Mouse (Mus musculus) neural tube, embryonic 15.5 days (tissue): Measurements from ENCODE around the gene Zfp677. TPM values are rescaled to one million over a fixed set of nuclear protein-coding genes. Genes with fewer than 3 reads are reported as not detected.
"Not testable (repeated sequence)": the region's sequence is repeated elsewhere in the genome, so short reads cannot be mapped to it uniquely, and the experiment has no call there.

Experiments used
- ATAC-seq: fragments of 200-750 bp; cut with Nextera tagmentation; 2 replicates; pipeline ENCODE4 v1.8.0; 2017; ENCODE audit warnings: mild to moderate bottlenecking, moderate TSS enrichment, moderate library complexity; ENCODE audit not compliant: low FRiP score
- H3K27ac ChIP-seq: fragments of 300-500 bp; sonication (generic); replicated peaks from 2 replicates; pipeline ENCODE4 v1.5.1; 2015; ENCODE audit warnings: mild to moderate bottlenecking, inconsistent platforms
- H3K27me3 ChIP-seq: fragments of 300-500 bp; sonication (generic); replicated peaks from 2 replicates; pipeline ENCODE4 v1.6.1; 2015; ENCODE audit warnings: inconsistent platforms
- H3K36me3 ChIP-seq: fragments of 300-500 bp; sonication (generic); 2 replicates; pipeline ENCODE4 v1.6.1; 2015; ENCODE audit warnings: inconsistent platforms
- H3K4me1 ChIP-seq: fragments of 300-500 bp; sonication (generic); 2 replicates; pipeline ENCODE4 v1.6.1; 2015; ENCODE audit warnings: inconsistent platforms
- H3K4me2 ChIP-seq: fragments of 300-500 bp; sonication (generic); 2 replicates; pipeline ENCODE4 v1.6.1; 2015; ENCODE audit warnings: inconsistent platforms, mild to moderate bottlenecking, moderate library complexity
- H3K4me3 ChIP-seq: fragments of 300-500 bp; sonication (generic); replicated peaks from 2 replicates; pipeline ENCODE4 v1.5.1; 2015; ENCODE audit warnings: mild to moderate bottlenecking, inconsistent platforms
- H3K9ac ChIP-seq: fragments of 300-500 bp; sonication (generic); replicated peaks from 2 replicates; pipeline ENCODE4 v1.6.1; 2015; ENCODE audit warnings: mild to moderate bottlenecking, inconsistent platforms
- H3K9me3 ChIP-seq: fragments of 300-500 bp; sonication (generic); replicated peaks from 2 replicates; pipeline ENCODE4 v1.6.1; 2016; ENCODE audit warnings: inconsistent platforms
- WGBS: fragments of 180-500 bp; shearing (Covaris S2); methylation state at CpG from one replicate; pipeline ENCODE4 v1.1.7; 2015; ENCODE audit warnings: mixed read lengths; 5-methylcytosine and 5-hydroxymethylcytosine counted together
- polyA plus RNA-seq: library from polyadenylated mRNA; unstranded; fragments of >200 nt; fragmentation: Nextera tagmentation; extraction: Ambion mirVana; gene quantifications from 2 replicates; pipeline ENCODE4 v1.2.1, GENCODE M21; 2015

Zfp677 gene
- polyA plus RNA-seq, result 4.7 and 5.5 TPM in 2 replicates

GRCm38 (mm10) chr17:21383391-21384056 lies at the start of gene Zfp677:
Gene Zfp677, plus strand, starts transcription at chr17:21383748.
- WGBS, result 7% methylated on average over 20 of the region's 20 CpGs
- no peaks in the 10 kb centered on the region for H3K27me3 ChIP-seq
- H3K9ac ChIP-seq, result peak within 1 kb of the TSS; percentile 41
- H3K4me3 ChIP-seq, result peak within 1 kb of the TSS; percentile 53
- peak within 1 kb of the TSS; percentile 78 for H3K4me2 ChIP-seq
- peak within 1 kb of the TSS; percentile 72 for H3K27ac ChIP-seq
- H3K36me3 ChIP-seq, result no peaks in the 10 kb centered on the region
- H3K9me3 ChIP-seq, result no peaks in the 10 kb centered on the region
- peaks cover 8% of the 10 kb centered on the region for H3K4me1 ChIP-seq
- peak; percentile 100 for ATAC-seq

GRCm38 (mm10) chr17:21368018-21368417 lies 15.5 kb upstream of the Zfp677 start:
- H3K4me1 ChIP-seq, H3K4me3 ChIP-seq, H3K27me3 ChIP-seq, ATAC-seq, H3K36me3 ChIP-seq, H3K4me2 ChIP-seq, H3K27ac ChIP-seq, H3K9me3 ChIP-seq, H3K9ac ChIP-seq: not testable (repeated sequence)
- WGBS, result 16% methylated on average over 3 of the region's 3 CpGs

DNA sequence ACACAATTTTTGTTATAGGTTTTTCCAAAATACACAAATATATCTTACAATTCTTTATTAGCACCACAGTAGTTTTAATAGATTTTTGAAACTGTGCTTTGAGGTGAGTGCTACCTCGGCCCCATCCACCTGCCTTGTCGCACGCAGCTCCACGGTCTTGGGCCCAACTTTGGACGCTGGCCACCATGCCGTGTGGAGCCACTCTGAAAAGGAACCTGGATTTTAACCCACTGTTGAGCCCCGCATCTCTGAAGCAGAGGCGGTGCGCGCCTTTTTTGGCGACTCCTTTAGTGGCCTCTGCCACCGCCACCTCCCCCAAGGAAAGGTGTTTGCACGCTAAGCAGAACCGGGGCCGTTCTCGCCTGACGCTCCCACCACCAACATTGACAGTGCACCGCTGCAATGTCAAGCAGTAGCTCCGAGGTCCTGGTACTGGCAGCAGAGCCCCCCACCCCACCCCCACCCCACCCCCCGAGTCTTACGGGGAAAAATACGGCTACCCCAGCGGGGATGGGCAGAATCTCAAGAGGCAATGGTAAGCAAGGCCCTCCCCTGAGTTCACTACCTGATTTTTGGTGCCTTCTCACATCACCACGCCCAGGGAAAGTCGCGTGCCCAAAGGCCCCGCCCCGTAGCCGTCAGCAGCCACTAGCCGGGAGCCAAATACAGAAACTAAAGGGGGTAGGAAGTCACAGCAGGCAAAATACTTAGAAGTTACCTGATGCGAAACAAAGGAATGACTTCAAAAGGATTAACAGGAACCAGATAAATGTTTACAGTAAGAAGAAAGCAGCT lies 13.4 kb upstream of the Zfp677 start:
- H3K4me2 ChIP-seq, result peak overlapping the region; percentile 72
- H3K27ac ChIP-seq, result no peak overlapping the region
- peak; percentile 66; the same call in 1 of the 2 replicates for ATAC-seq
- H3K4me3 ChIP-seq, result peak overlapping the region; percentile 38
- no peaks in the 10 kb centered on the region for H3K4me1 ChIP-seq
- WGBS, result 15% methylated on average over 31 of the region's 31 CpGs
- no peaks in the 10 kb centered on the region for H3K36me3 ChIP-seq
- H3K9me3 ChIP-seq, result no peaks in the 10 kb centered on the region
- peak overlapping the region; percentile 26; the same call in 1 of the 2 replicates for H3K9ac ChIP-seq
- H3K27me3 ChIP-seq, result no peaks in the 10 kb centered on the region

GRCm38 (mm10) chr17:21375311-21375710 lies 8.2 kb upstream of the Zfp677 start:
- Histone ChIP-seq H3K36me3 (no peaks in the 10 kb centered on the region), H3K4me3 (no peak overlapping the region), H3K4me1 (no peaks in the 10 kb centered on the region), H3K9ac (no peak overlapping the region), H3K9me3 (no peaks in the 10 kb centered on the region), H3K27me3 (no peaks in the 10 kb centered on the region), H3K4me2 (no peak overlapping the region), H3K27ac (no peak overlapping the region)
- no peak for ATAC-seq
- 46% methylated on average over 1 of the region's 1 CpGs for WGBS

DNA sequence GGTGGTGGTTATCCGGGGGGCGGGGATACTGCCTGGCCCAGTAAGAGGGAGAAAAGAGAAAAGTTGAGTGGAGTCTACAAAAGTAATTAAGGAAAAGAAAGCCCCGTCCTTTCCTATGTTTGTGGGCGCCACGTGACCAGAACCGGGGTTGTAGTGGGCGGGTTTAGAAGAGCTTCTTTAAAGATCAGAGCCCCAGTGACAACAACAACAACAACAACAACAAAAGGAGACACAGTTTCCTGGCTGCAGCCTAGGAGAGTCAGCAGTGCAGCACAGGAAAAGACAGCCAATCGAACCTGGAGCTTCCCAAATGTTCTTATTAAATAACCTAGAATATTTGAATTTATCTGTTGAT lies 486 bp downstream of the Zfp677 start:
- H3K4me3 ChIP-seq, result peak overlapping the region; percentile 53
- no peaks in the 10 kb centered on the region for H3K9me3 ChIP-seq
- H3K27ac ChIP-seq, result peak overlapping the region; percentile 72
- peak overlapping the region; percentile 78 for H3K4me2 ChIP-seq
- H3K4me1 ChIP-seq, result peaks cover 8% of the 10 kb centered on the region
- peak overlapping the region; percentile 41 for H3K9ac ChIP-seq
- H3K27me3 ChIP-seq, result no peaks in the 10 kb centered on the region
- no peaks in the 10 kb centered on the region for H3K36me3 ChIP-seq
- ATAC-seq, result no peak
- 18% methylated on average over 8 of the region's 8 CpGs for WGBS

GRCm38 (mm10) chr17:21422664-21423599 lies 39.4 kb downstream of the Zfp677 start, which contains the start of gene Zfp54:
Gene Zfp54, plus strand, starts transcription at chr17:21423227.
- H3K36me3 ChIP-seq, result no peaks in the 10 kb centered on the region
- H3K27me3 ChIP-seq, result no peaks in the 10 kb centered on the region
- H3K9me3 ChIP-seq, result no peaks in the 10 kb centered on the region
- WGBS, result 1% methylated on average over 22 of the region's 22 CpGs
- H3K4me3 ChIP-seq, result peak within 1 kb of the TSS; percentile 50
- peak within 1 kb of the TSS; percentile 96 for H3K4me2 ChIP-seq
- H3K4me1 ChIP-seq, result peaks cover 11% of the 10 kb centered on the region
- peak within 1 kb of the TSS; percentile 75 for H3K27ac ChIP-seq
- H3K9ac ChIP-seq, result peak within 1 kb of the TSS; percentile 45
- ATAC-seq, result peak; percentile 98

DNA sequence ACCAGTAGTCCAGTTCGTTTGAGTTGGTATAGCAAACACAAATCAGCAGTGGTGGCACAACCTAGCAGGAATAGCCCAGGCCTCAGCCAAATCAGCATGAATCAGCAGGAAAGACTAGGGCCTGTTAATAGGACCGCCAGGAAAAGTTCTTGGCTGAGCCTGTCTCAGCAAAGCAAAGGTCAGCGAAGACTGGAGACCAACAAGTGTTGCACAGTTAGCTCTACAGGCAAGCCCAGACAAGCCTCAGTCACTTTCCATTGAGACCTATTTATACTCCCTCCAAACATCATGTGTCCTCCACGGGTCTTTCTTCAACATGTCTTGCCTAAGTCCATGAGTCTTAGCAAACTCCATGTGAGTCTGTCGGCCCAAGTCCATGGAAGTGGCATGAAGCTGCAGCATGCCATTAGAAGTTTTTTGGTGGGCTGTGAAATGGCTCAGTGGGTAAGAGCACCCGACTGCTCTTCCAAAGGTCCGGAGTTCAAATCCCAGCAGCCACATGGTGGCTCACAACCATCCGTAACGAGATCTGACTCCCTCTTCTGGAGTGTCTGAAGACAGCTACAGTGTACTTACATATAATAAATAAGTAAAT lies 55.4 kb downstream of the Zfp677 start:
- not testable (repeated sequence) for H3K27me3 ChIP-seq, H3K9me3 ChIP-seq, H3K4me2 ChIP-seq, ATAC-seq, H3K9ac ChIP-seq, H3K27ac ChIP-seq, H3K36me3 ChIP-seq, H3K4me1 ChIP-seq, H3K4me3 ChIP-seq
- WGBS, result 88% methylated on average over 9 of the region's 9 CpGs

Other genes with a start within 250 kb of the Zfp677 start
- gene Vmn1r234, start 157.7 kb upstream of the Zfp677 start, polyA plus RNA-seq, result not detected in 2 replicates
- not detected in 2 replicates for gene Vmn1r235, start 127.3 kb upstream of the Zfp677 start, polyA plus RNA-seq
- gene Vmn1r236, start 100.8 kb upstream of the Zfp677 start, polyA plus RNA-seq, result not detected in 2 replicates
- not detected in 2 replicates for gene Vmn1r237, start 71.9 kb upstream of the Zfp677 start, polyA plus RNA-seq
- gene Zfp54, start 39.5 kb downstream of the Zfp677 start, polyA plus RNA-seq, result 4.6 and 6.8 TPM in 2 replicates
- 11.1 and 13.7 TPM in 2 replicates for gene Zfp51, start 66.6 kb downstream of the Zfp677 start, polyA plus RNA-seq
- gene Zfp53, start 105.2 kb downstream of the Zfp677 start, polyA plus RNA-seq, result 9.7 and 11.7 TPM in 2 replicates
- 2.2 and 3.2 TPM in 2 replicates for gene Zfp52, start 151.8 kb downstream of the Zfp677 start, polyA plus RNA-seq
- 17.1 and 18.8 TPM in 2 replicates for gene Zfp948, start 183.3 kb downstream of the Zfp677 start, polyA plus RNA-seq